Mouse (Mus musculus) C2C12 (cell line): ENCODE results near the gene Erbb2. TPM values are rescaled to one million over a fixed set of nuclear protein-coding genes. Genes with fewer than 3 reads are reported as not detected.

ENCODE experiments used
- H3K27me3 ChIP-seq: one replicate; pipeline ENCODE4 v1.6.1; 2011; ENCODE audit not compliant: control insufficient read depth, insufficient read depth, insufficient read length
- H3K36me3 ChIP-seq: one replicate; pipeline ENCODE4 v1.6.1; 2011; ENCODE audit not compliant: control insufficient read depth, insufficient read depth
- H3K4me3 ChIP-seq: one replicate; pipeline ENCODE4 v1.5.1; 2011; ENCODE audit warnings: mild to moderate bottlenecking, control low read depth; ENCODE audit not compliant: poor library complexity, insufficient read depth, severe bottlenecking
- H3K79me2 ChIP-seq: one replicate; pipeline ENCODE4 v1.6.1; 2011; ENCODE audit not compliant: control insufficient read depth, insufficient read depth
- H3K79me3 ChIP-seq: one replicate; pipeline ENCODE4 v1.6.1; 2011; ENCODE audit warnings: low read depth, control low read depth
- H3ac ChIP-seq: one replicate; pipeline ENCODE3; 2011; ENCODE audit warnings: low read depth; ENCODE audit not compliant: control insufficient read depth, insufficient read length
- CEBPB ChIP-seq: IDR thresholded peaks from one replicate; pipeline ENCODE4 v1.6.1; 2011; ENCODE audit warnings: low read depth, mild to moderate bottlenecking, control low read depth, moderate library complexity
- CTCF ChIP-seq: IDR thresholded peaks from one replicate; pipeline ENCODE4 v1.5.1; 2011; ENCODE audit not compliant: control insufficient read depth, insufficient read depth, insufficient read length
- FOSL1 ChIP-seq: IDR thresholded peaks from one replicate; pipeline ENCODE4 v1.8.0; 2011; ENCODE audit warnings: mild to moderate bottlenecking, low read length; ENCODE audit not compliant: poor library complexity, insufficient read depth, severe bottlenecking
- MAX ChIP-seq: IDR thresholded peaks from one replicate; pipeline ENCODE4 v1.6.1; 2011; ENCODE audit warnings: mild to moderate bottlenecking, control low read depth
- MYOD1 ChIP-seq: IDR thresholded peaks from one replicate; pipeline ENCODE4 v1.6.1; 2011; ENCODE audit warnings: low read depth; ENCODE audit not compliant: control insufficient read depth, insufficient read length
- MYOG ChIP-seq: IDR thresholded peaks from one replicate; pipeline ENCODE4 v1.6.1; 2011; ENCODE audit not compliant: control insufficient read depth, insufficient read length; ENCODE audit errors: extremely low read depth
- USF1 ChIP-seq: IDR thresholded peaks from one replicate; pipeline ENCODE4 v1.6.1; 2011; ENCODE audit warnings: low read depth, mild to moderate bottlenecking, control low read depth, moderate library complexity
- polyA plus RNA-seq: library from polyadenylated mRNA; unstranded; fragments of >200 nt; fragmentation: generic; extraction: Trizol; gene quantifications from one replicate; pipeline ENCODE4 v1.2.1, GENCODE M21; 2012; ENCODE audit warnings: missing spikeins

The Erbb2 gene
- polyA plus RNA-seq, 1 experiment, result 15.4 TPM

DNA sequence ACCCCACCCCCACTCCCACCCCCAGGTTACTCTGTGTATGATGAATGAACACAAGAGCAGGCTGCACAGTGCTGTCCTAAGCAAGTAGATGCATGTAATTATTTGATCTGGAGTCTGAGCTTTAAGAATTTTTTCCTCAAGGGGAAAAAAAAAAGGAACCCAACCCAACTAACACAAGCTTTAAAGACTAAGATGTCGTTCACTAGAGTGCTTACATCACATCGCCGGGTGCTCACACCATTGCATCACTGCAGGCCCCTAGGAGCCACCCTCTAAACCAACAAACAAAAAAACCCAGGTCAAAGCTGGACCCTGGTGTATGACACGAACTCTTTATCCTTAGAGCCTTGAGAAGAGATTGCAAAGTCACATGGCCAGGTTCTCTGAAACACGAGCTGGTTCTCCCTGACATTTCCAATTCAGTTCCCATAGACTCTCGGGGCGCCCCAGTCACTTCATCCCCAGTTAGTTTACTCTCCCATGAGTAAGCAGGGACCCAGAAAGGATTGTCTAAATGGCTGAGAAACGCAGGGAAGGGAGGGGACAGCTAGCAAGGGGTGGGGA, 61.7 kb downstream of the Erbb2 start:
- peaks cover 50% of the 10 kb centered on the region for H3K27me3 ChIP-seq
- H3K4me3 ChIP-seq, result no peak overlapping the region
- no peaks in the 10 kb centered on the region for H3K79me3 ChIP-seq
- no peaks in the 10 kb centered on the region for H3K79me2 ChIP-seq
- no peaks in the 10 kb centered on the region for H3K36me3 ChIP-seq
- no peak overlapping the region for H3ac ChIP-seq
- TF ChIP-seq CTCF (no peak), MYOD1 (no peak), FOSL1 (no peak), USF1 (no peak), MAX (no peak), CEBPB (no peak), MYOG (no peak)

DNA sequence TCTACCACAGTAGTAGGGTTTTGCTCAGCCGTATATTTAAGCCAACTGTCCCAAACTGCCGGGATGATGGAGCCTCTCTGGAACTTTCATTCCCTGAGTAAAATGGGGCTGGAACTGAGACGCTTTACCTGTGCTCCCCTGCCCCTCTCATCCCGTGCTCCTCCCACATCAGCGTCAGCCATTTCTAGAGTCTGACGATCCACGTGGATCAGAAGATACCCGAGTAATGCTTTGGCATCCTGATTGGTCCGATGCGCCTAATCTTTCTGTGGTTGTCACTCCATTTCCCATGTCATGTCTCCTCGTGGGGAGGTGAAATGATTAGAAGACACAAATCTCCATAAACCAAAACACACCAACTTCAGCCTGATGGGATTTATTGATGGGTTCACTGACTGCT, 62.7 kb downstream of the Erbb2 start:
- Histone ChIP-seq H3K4me3 (no peak overlapping the region), H3ac (no peak overlapping the region), H3K79me3 (no peaks in the 10 kb centered on the region), H3K79me2 (no peaks in the 10 kb centered on the region), H3K27me3 (peaks cover 50% of the 10 kb centered on the region), H3K36me3 (no peaks in the 10 kb centered on the region)
- TF ChIP-seq MYOG (no peak), CTCF (no peak), USF1 (no peak), FOSL1 (no peak), MYOD1 (no peak), MAX (no peak), CEBPB (no peak)

DNA sequence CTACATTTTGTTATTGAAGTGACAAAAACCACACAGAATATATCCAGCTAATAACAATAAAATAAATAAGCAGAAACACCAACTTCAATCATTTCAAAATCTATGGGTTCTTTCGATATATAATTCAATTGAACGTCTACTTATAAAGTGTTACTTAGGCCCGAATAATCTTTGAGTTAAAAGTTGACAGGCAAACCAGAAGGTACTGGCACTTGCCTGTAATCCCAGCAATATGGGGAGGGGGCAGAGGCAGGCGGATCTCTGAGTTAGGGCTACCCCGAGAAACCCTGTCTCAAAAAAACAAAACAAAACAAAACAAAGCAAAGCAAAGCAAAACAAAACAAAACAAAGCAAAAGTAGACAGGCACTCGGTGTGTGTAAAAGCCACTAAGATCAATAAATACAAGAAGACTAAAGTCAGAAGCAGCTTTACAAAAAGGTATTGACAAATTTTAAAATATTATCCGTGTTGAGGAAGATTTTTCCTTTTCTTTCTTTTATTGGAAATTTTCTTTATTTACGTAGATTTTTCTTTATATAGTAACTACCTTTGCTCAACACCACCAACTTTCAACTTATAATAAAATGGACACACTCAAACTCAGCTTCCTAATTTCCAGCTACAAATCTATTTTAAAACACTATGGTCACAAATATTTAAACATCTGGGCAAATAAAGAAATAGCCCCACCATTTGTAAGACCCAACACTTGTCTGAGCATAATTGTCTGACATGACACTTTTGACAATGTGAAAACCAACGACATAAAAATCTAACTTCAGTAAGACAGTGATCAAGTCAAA, 63.6 kb downstream of the Erbb2 start:
- no peaks in the 10 kb centered on the region for H3K79me3 ChIP-seq
- TF ChIP-seq FOSL1 (no peak), MAX (no peak), MYOD1 (no peak), CTCF (no peak), USF1 (no peak), CEBPB (no peak), MYOG (no peak)
- peaks cover 50% of the 10 kb centered on the region for H3K27me3 ChIP-seq

DNA sequence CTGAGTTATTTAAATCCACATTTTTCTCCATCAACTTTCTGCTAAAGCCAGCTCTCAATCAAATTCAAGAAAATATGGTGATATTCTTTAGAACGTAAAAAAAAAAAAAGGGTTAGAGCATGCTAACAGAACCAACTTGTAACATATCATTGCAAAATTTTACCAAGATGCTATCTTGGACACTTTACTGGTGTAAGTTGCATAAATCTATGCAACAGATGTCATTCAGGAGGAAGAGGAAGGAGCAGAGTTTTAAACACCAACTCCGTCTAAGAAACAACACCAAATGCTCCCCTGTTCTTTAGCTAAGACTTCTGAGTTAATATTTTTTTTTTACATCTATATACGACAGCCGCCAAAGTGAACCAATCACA, 64.2 kb downstream of the Erbb2 start:
- Histone ChIP-seq H3K36me3 (no peaks in the 10 kb centered on the region), H3K79me3 (no peaks in the 10 kb centered on the region), H3K4me3 (no peak overlapping the region), H3ac (no peak overlapping the region), H3K79me2 (no peaks in the 10 kb centered on the region), H3K27me3 (peaks cover 50% of the 10 kb centered on the region)
- TF ChIP-seq CEBPB, result no peak
- no peak for TF ChIP-seq MAX
- no peak for TF ChIP-seq MYOD1
- TF ChIP-seq CTCF, result no peak
- TF ChIP-seq USF1, result no peak
- TF ChIP-seq MYOG, result no peak
- no peak for TF ChIP-seq FOSL1

More for the DNA sequence above, 63.6 kb downstream of the Erbb2 start:
- Histone ChIP-seq H3K36me3 (no peaks in the 10 kb centered on the region), H3K4me3 (no peak overlapping the region), H3K79me2 (no peaks in the 10 kb centered on the region), H3ac (no peak overlapping the region)

DNA sequence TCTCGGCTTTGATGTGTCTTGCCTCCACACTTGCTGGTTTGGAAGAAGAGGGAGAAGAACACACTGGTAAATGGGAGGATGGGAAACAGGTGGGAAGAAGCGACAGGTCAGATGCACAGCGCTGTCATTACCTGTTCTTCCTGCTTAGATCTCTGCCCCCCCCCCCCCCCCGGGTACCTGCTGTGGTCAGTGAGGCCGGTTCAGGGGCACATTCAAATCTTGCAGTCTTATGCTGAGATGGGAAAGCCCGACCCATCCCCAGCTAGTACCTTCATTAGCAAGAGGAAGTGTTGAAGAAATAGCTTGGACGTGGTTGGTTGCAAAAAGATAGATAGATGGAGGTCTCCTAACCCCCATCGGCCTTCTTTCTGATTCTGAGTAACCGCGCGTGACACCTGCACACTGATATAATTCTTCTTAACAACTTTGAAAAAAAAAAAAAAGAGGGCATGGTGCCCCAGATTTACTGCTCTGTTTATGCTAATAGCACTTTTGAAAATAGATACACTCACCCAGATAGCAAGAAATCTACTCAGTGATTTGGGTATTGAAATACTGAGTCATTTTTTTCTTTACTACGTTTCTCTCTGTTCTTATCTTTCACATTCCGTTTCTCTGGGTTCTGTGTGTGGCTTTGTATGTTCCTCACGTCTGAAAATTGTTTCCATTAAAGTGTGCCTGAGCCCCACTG, 64.9 kb downstream of the Erbb2 start:
- H3K79me3 ChIP-seq, result no peaks in the 10 kb centered on the region
- H3K79me2 ChIP-seq, result no peaks in the 10 kb centered on the region
- no peak overlapping the region for H3K4me3 ChIP-seq
- H3ac ChIP-seq, result no peak overlapping the region
- peaks cover 55% of the 10 kb centered on the region for H3K27me3 ChIP-seq
- TF ChIP-seq MYOG (no peak), FOSL1 (no peak), CTCF (no peak), USF1 (no peak), MYOD1 (no peak), CEBPB (no peak), MAX (no peak)
- H3K36me3 ChIP-seq, result no peaks in the 10 kb centered on the region
